Mouse (Mus musculus) hindbrain, postnatal 0 days (tissue): ENCODE measurements around the gene 2810408A11Rik. TPM values are rescaled to one million over a fixed set of nuclear protein-coding genes. Genes with fewer than 3 reads are reported as not detected.
A peak's percentile ranks its signal among the peaks of the same experiment; 100 is the strongest.
"Not testable (repeated sequence)": the region's sequence is repeated elsewhere in the genome, so short reads cannot be mapped to it uniquely, and the experiment has no call there.

Experiments
- ATAC-seq: fragments of 200-750 bp; cut with Nextera tagmentation; 2 replicates; pipeline ENCODE4 v1.8.0; 2017; ENCODE audit warnings: mild to moderate bottlenecking, moderate TSS enrichment, moderate library complexity
- DNase-seq: peaks from one replicate; pipeline ENCODE4 v3.0.0-alpha.2; 2015; ENCODE audit warnings: low spot score
- H3K27ac ChIP-seq: fragments of 300-500 bp; sonication (generic); 2 replicates; pipeline ENCODE4 v1.5.1; 2014; ENCODE audit warnings: mild to moderate bottlenecking
- H3K27me3 ChIP-seq: fragments of 300-500 bp; sonication (generic); 2 replicates; pipeline ENCODE4 v1.6.1; 2014; ENCODE audit warnings: low read length, mixed read lengths; ENCODE audit not compliant: insufficient read depth
- H3K36me3 ChIP-seq: fragments of 300-500 bp; sonication (generic); 2 replicates; pipeline ENCODE4 v1.6.1; 2014; ENCODE audit warnings: low read length, mixed read lengths; ENCODE audit not compliant: insufficient read depth
- H3K4me1 ChIP-seq: fragments of 300-500 bp; sonication (generic); 2 replicates; pipeline ENCODE4 v1.6.1; 2014; ENCODE audit warnings: antibody characterized with exemption, low read length, mixed read lengths; ENCODE audit not compliant: insufficient read depth
- H3K4me2 ChIP-seq: fragments of 300-500 bp; sonication (generic); 2 replicates; pipeline ENCODE4 v1.6.1; 2014; ENCODE audit warnings: low read depth, mild to moderate bottlenecking, low read length, moderate library complexity, mixed read lengths
- H3K4me3 ChIP-seq: fragments of 300-500 bp; sonication (generic); 2 replicates; pipeline ENCODE4 v1.5.1; 2014; ENCODE audit warnings: low read length
- H3K9ac ChIP-seq: fragments of 300-500 bp; sonication (generic); replicated peaks from 2 replicates; pipeline ENCODE4 v1.6.1; 2014; ENCODE audit warnings: mild to moderate bottlenecking, low read length, moderate library complexity, mixed read lengths
- H3K9me3 ChIP-seq: fragments of 300-500 bp; sonication (generic); 2 replicates; pipeline ENCODE4 v1.6.1; 2016; ENCODE audit warnings: low read length, mixed read lengths
- CTCF ChIP-seq: IDR thresholded peaks from 2 replicates; pipeline ENCODE4 v1.5.1; 2016; ENCODE audit warnings: antibody characterized with exemption, control low read depth, low read depth
- WGBS: fragments of 180-500 bp; shearing (Covaris S2); extraction: QIAGEN DNeasy Blood & Tissue Kit; methylation state at CpG from one replicate; pipeline ENCODE4 v1.1.7; 2014; 5-methylcytosine and 5-hydroxymethylcytosine counted together
- polyA plus RNA-seq: library from polyadenylated mRNA; unstranded; fragments of >200 nt; fragmentation: Nextera tagmentation; extraction: Ambion mirVana; gene quantifications from 2 replicates; pipeline ENCODE4 v1.2.1, GENCODE M21; 2015
- total RNA-seq: library from RNA; depleted of rRNA; stranded (reverse); fragments of >200 nt; gene quantifications from 2 replicates; pipeline ENCODE4 v1.2.3, GENCODE M21; 2014

The 2810408A11Rik gene
- total and polyA plus RNA-seq, 2 experiments from 2014 or later = 6.5 to 9.7 TPM

- Histone ChIP-seq H3K36me3 (no peaks in the 10 kb centered on the region), H3K4me2 (no peak overlapping the region), H3K27ac (no peak overlapping the region), H3K27me3 (peaks cover 6% of the 10 kb centered on the region; the same call in 1 of the 2 replicates), H3K9ac (no peak overlapping the region), H3K4me1 (peaks cover 16% of the 10 kb centered on the region; the same call in 1 of the 2 replicates), H3K9me3 (no peaks in the 10 kb centered on the region), H3K4me3 (no peak overlapping the region)
- WGBS = 48% methylated on average over 3 of the region's 3 CpGs
- peak; percentile 22 for TF ChIP-seq CTCF
- ATAC-seq (no peak), DNase-seq (peak; percentile 37)
These were observed 31.5 kb upstream of the 2810408A11Rik start for GRCm38 (mm10) chr11:69932254-69932653.

GRCm38 (mm10) chr11:69931769-69932168 is 31.0 kb upstream of the 2810408A11Rik start:
- no peak for DNase-seq
- ATAC-seq = no peak
- no peak overlapping the region for H3K9ac ChIP-seq
- H3K36me3 ChIP-seq = no peaks in the 10 kb centered on the region
- H3K4me1 ChIP-seq = peaks cover 14% of the 10 kb centered on the region; the same call in 1 of the 2 replicates
- TF ChIP-seq CTCF = no peak
- H3K9me3 ChIP-seq = no peaks in the 10 kb centered on the region
- H3K4me2 ChIP-seq = no peak overlapping the region
- 74% methylated on average over 8 of the region's 8 CpGs for WGBS
- no peak overlapping the region for H3K27ac ChIP-seq
- no peak overlapping the region for H3K4me3 ChIP-seq
- H3K27me3 ChIP-seq = peaks cover 6% of the 10 kb centered on the region; the same call in 1 of the 2 replicates

GRCm38 (mm10) chr11:69930967-69931537 is 30.3 kb upstream of the 2810408A11Rik start:
- H3K9ac ChIP-seq = no peak overlapping the region
- H3K4me3 ChIP-seq = no peak overlapping the region
- peaks cover 6% of the 10 kb centered on the region; the same call in 1 of the 2 replicates for H3K27me3 ChIP-seq
- no peak overlapping the region for H3K4me2 ChIP-seq
- DNase-seq = no peak
- no peaks in the 10 kb centered on the region for H3K9me3 ChIP-seq
- TF ChIP-seq CTCF = no peak
- no peak for ATAC-seq
- H3K36me3 ChIP-seq = no peaks in the 10 kb centered on the region
- 69% methylated on average over 3 of the region's 3 CpGs for WGBS
- H3K27ac ChIP-seq = no peak overlapping the region
- H3K4me1 ChIP-seq = peaks cover 7% of the 10 kb centered on the region; the same call in 1 of the 2 replicates

- not testable (repeated sequence) for H3K27ac ChIP-seq, H3K27me3 ChIP-seq, DNase-seq, H3K4me1 ChIP-seq, H3K36me3 ChIP-seq, H3K4me2 ChIP-seq, H3K9ac ChIP-seq, H3K4me3 ChIP-seq, ATAC-seq, H3K9me3 ChIP-seq
- WGBS = 90% methylated on average over 8 of the region's 8 CpGs
These were observed 29.4 kb upstream of the 2810408A11Rik start for GRCm38 (mm10) chr11:69930176-69930575.

- ATAC-seq = no peak
These were observed 28.9 kb upstream of the 2810408A11Rik start for GRCm38 (mm10) chr11:69929712-69930111.

GRCm38 (mm10) chr11:69927501-69927900 is 26.7 kb upstream of the 2810408A11Rik start:
- Histone ChIP-seq H3K27me3 (no peaks in the 10 kb centered on the region), H3K9ac (no peak overlapping the region), H3K9me3 (no peaks in the 10 kb centered on the region), H3K4me3 (no peak overlapping the region), H3K4me2 (no peak overlapping the region), H3K4me1 (peaks cover under 1% of the 10 kb centered on the region; the same call in 1 of the 2 replicates), H3K27ac (no peak overlapping the region), H3K36me3 (no peaks in the 10 kb centered on the region)
- no peak for DNase-seq
- no peak for TF ChIP-seq CTCF
- no peak for ATAC-seq
- WGBS = 99% methylated on average over 2 of the region's 2 CpGs

More at GRCm38 (mm10) chr11:69929712-69930111, 28.9 kb upstream of the 2810408A11Rik start:
- Histone ChIP-seq H3K9me3 (no peaks in the 10 kb centered on the region), H3K4me3 (no peak overlapping the region), H3K4me1 (no peaks in the 10 kb centered on the region), H3K9ac (no peak overlapping the region), H3K36me3 (no peaks in the 10 kb centered on the region), H3K27me3 (0 out of 2 replicates have a peak, but pooled peaks cover under 1% of the 10 kb centered on the region), H3K4me2 (no peak overlapping the region), H3K27ac (no peak overlapping the region)
- TF ChIP-seq CTCF = no peak
- no peak for DNase-seq
- WGBS = 86% methylated on average over 4 of the region's 4 CpGs

GRCm38 (mm10) chr11:69922796-69923195 is 22.0 kb upstream of the 2810408A11Rik start:
- Histone ChIP-seq H3K9ac (no peak overlapping the region), H3K9me3 (no peaks in the 10 kb centered on the region), H3K4me2 (peak overlapping the region; percentile 63; the same call in 1 of the 2 replicates), H3K36me3 (peaks cover 11% of the 10 kb centered on the region), H3K4me1 (peaks cover 10% of the 10 kb centered on the region), H3K4me3 (no peak overlapping the region), H3K27ac (no peak overlapping the region), H3K27me3 (no peaks in the 10 kb centered on the region)
- WGBS = 63% methylated on average over 3 of the region's 3 CpGs
- no peak for TF ChIP-seq CTCF
- ATAC-seq = no peak
- no peak for DNase-seq
